Mouse (Mus musculus) small intestine, adult 2 months (tissue): ENCODE measurements around the gene Asic2.

ENCODE experiments used
- CTCF ChIP-seq: fragments of 200-500 bp; IDR thresholded peaks from 2 replicates; pipeline ENCODE4 v1.5.1; 2012; ENCODE audit warnings: low read depth, mild to moderate bottlenecking, control low read depth, inconsistent platforms, low read length, moderate library complexity, mixed read lengths; ENCODE audit not compliant: insufficient replicate concordance, insufficient read length; ENCODE audit errors: extremely low read depth
- POLR2A ChIP-seq: fragments of 200-500 bp; IDR thresholded peaks from 2 replicates; pipeline ENCODE4 v1.6.1; 2012; ENCODE audit warnings: low read depth, mild to moderate bottlenecking, control low read depth, inconsistent platforms, low read length, moderate library complexity

GRCm38 (mm10) chr11:81371545-81371944 is 596.7 kb downstream of the Asic2 start:
- TF ChIP-seq POLR2A (no peak), CTCF (no peak)
